Mouse (Mus musculus) bone marrow macrophage, adult 2 months (primary cell): ENCODE results near the gene Ext2.

Experiments
- CTCF ChIP-seq: IDR thresholded peaks from 2 replicates; pipeline ENCODE4 v1.5.1; 2012; ENCODE audit warnings: low read depth, mild to moderate bottlenecking, low read length, moderate library complexity
- POLR2A ChIP-seq: IDR thresholded peaks from 2 replicates; pipeline ENCODE4 v1.6.1; 2012; ENCODE audit warnings: mild to moderate bottlenecking, low read depth, low read length, borderline replicate concordance

GRCm38 (mm10) chr2:93693101-93693500 is 129.3 kb downstream of the Ext2 start:
- TF ChIP-seq POLR2A: no peak
- no peak for TF ChIP-seq CTCF
